Mouse (Mus musculus): Measurements from ENCODE around the gene Lgalsl. TPM values are rescaled to one million over a fixed set of nuclear protein-coding genes. Genes with fewer than 3 reads are reported as not detected.

The Lgalsl gene
- polyA plus RNA-seq, 2 experiments, result 3.4 to 7.3 TPM

DNA sequence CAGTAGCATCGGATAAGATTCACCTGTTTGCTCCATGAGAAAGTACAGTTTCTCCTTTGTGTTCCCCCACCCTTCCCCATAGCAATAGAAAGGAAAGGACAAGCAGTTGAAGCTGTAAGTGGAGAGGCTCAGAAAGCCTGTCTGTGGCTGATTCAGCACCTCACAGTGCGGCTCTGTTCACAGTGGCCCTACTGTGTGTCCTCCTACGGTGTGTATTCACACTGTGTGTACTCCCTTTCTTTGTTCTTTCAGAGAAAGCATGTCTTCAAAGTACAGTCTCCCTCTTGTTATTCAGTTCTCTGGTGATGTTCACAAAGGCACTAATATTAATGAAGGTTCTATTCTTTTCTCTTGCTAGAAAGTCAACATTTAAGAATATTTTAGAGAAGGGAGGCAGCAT lies 38.2 kb downstream of the Lgalsl start:
- H3K9me3 ChIP-seq (ENCODE audit: control insufficient read depth, low read length), result no peaks in the 10 kb centered on the region
- ATAC-seq (ENCODE audit: insufficient read depth), result no peak

DNA sequence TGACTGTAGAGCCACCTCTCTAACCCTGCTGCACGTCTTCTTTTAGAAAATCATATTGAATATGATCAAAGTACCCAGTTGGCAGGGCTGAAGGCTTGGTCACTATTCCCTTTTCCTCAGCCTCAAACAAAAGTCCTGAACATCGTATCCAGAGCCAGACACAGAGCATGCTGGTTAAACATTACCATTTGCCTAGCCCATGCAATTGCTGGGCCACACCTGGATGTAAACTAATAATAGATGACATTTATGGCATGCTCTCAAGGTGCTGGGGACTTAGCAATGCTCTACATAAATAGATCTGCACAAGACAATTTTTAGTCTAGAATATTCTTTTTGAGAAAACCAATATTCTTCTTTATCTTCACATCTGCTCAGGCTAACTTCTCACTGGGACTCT lies 39.5 kb downstream of the Lgalsl start:
- H3K27ac ChIP-seq, result no peak overlapping the region
- H3K27me3 ChIP-seq (ENCODE audit: control insufficient read depth, insufficient read depth, low read length), result no peaks in the 10 kb centered on the region; the same call in 1 of the 2 replicates
- no peaks in the 10 kb centered on the region for H3K36me3 ChIP-seq (replicated peaks; ENCODE audit: control insufficient read depth, insufficient read depth, low read depth)
- 60% methylated on average over 2 of the region's 2 CpGs for WGBS (ENCODE audit: insufficient replicate concordance)
- no peaks in the 10 kb centered on the region for H3K4me1 ChIP-seq (replicated peaks; ENCODE audit: control insufficient read depth in 2 of 2, insufficient read depth in 2 of 2, low read length in 1 of 2)
- DNase-seq (ENCODE audit: low read depth in 3 of 3, low spot score in 3 of 3) (no peak), ATAC-seq (ENCODE audit: insufficient read depth) (no peak)
- no peaks in the 10 kb centered on the region for H3K9me3 ChIP-seq (ENCODE audit: control insufficient read depth, low read length)
- H3K9ac ChIP-seq (replicated peaks), result no peak overlapping the region
- H3K4me2 ChIP-seq (ENCODE audit: low read depth), result no peak overlapping the region
- no peak overlapping the region for H3K4me3 ChIP-seq (ENCODE audit: insufficient read depth in 1 of 2, low read depth in 2 of 2, low read length in 2 of 2)
- no peak for TF ChIP-seq CTCF (IDR thresholded peaks at IDR 0.05; ENCODE audit: low read depth)
- TF ChIP-seq EP300 (IDR thresholded peaks at IDR 0.05; ENCODE audit: low read depth), result no peak

More for the DNA sequence above, 38.2 kb downstream of the Lgalsl start:
- 72% methylated on average over 3 of the region's 3 CpGs for WGBS (ENCODE audit: insufficient replicate concordance)
- Histone ChIP-seq H3K4me2 (ENCODE audit: low read depth) (no peak overlapping the region), H3K36me3 (replicated peaks; ENCODE audit: control insufficient read depth, insufficient read depth, low read depth) (no peaks in the 10 kb centered on the region), H3K27me3 (ENCODE audit: control insufficient read depth, insufficient read depth, low read length) (no peaks in the 10 kb centered on the region; the same call in 1 of the 2 replicates), H3K9ac (replicated peaks) (no peak overlapping the region), H3K4me3 (ENCODE audit: insufficient read depth in 1 of 2, low read depth in 2 of 2, low read length in 2 of 2) (no peak overlapping the region), H3K27ac (no peak overlapping the region), H3K4me1 (replicated peaks; ENCODE audit: control insufficient read depth in 2 of 2, insufficient read depth in 2 of 2, low read length in 1 of 2) (no peaks in the 10 kb centered on the region)
- no peak for DNase-seq (ENCODE audit: low read depth in 3 of 3, low spot score in 3 of 3)
- no peak for TF ChIP-seq EP300 (IDR thresholded peaks at IDR 0.05; ENCODE audit: low read depth)
- TF ChIP-seq CTCF (IDR thresholded peaks at IDR 0.05; ENCODE audit: low read depth), result no peak

DNA sequence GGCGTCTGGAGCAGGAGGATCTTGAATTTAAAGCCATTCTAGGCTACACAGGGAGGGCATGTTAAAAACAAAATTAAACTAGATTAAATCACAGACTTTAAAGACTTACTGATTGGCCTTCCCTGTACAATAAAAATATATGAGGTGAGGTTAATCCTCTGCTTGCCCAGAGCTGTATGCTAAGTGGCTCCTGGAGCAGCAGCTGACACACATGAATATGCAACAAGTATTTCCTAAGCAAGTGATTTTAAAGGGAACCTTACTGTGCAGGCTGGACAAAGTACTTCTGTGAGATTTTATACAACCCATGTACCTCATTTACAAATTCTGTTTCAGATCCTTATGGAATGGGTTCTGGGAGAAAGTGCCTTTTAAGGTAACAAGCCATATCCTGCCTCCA lies 41.8 kb downstream of the Lgalsl start:
- Histone ChIP-seq H3K36me3 (replicated peaks; ENCODE audit: control insufficient read depth, insufficient read depth, low read depth) (no peaks in the 10 kb centered on the region), H3K27ac (no peak overlapping the region), H3K4me3 (ENCODE audit: insufficient read depth in 1 of 2, low read depth in 2 of 2, low read length in 2 of 2) (no peak overlapping the region), H3K9ac (replicated peaks) (no peak overlapping the region), H3K4me1 (replicated peaks; ENCODE audit: control insufficient read depth in 2 of 2, insufficient read depth in 2 of 2, low read length in 1 of 2) (no peaks in the 10 kb centered on the region), H3K9me3 (ENCODE audit: control insufficient read depth, low read length) (no peaks in the 10 kb centered on the region), H3K27me3 (ENCODE audit: control insufficient read depth, insufficient read depth, low read length) (no peaks in the 10 kb centered on the region), H3K4me2 (ENCODE audit: low read depth) (no peak overlapping the region)
- ATAC-seq (ENCODE audit: insufficient read depth), result no peak
- DNase-seq (ENCODE audit: low read depth in 3 of 3, low spot score in 3 of 3), result no peak
- no peak for TF ChIP-seq EP300 (IDR thresholded peaks at IDR 0.05; ENCODE audit: low read depth)
- no peak for TF ChIP-seq CTCF (IDR thresholded peaks at IDR 0.05; ENCODE audit: low read depth)
- 31% methylated on average over 1 of the region's 1 CpGs for WGBS (ENCODE audit: insufficient replicate concordance)

DNA sequence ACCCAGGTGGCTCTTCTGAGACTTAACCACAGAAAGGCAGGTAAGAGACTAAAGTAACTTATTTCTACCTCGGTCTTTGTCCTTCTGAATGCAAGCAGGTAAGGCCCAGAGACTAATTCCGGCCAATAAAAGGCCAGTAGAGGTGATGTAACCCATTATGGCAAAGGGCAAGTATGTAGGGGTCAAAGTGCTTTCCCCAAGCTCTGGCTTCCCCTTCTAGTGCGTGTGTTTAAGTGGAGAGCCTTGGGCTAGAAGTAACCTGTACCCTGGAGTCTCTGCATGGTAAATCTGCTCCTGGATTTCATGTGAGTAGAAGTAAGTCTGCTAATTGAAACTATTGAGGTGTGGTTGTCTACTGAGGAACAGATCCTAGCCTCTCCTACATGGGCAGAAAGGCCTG lies 42.8 kb downstream of the Lgalsl start:
- H3K4me2 ChIP-seq (ENCODE audit: low read depth), result no peak overlapping the region
- H3K4me3 ChIP-seq (ENCODE audit: insufficient read depth in 1 of 2, low read depth in 2 of 2, low read length in 2 of 2), result no peak overlapping the region
- H3K4me1 ChIP-seq (replicated peaks; ENCODE audit: control insufficient read depth in 2 of 2, insufficient read depth in 2 of 2, low read length in 1 of 2), result no peaks in the 10 kb centered on the region
- no peak overlapping the region for H3K27ac ChIP-seq
- H3K27me3 ChIP-seq (ENCODE audit: control insufficient read depth, insufficient read depth, low read length), result no peaks in the 10 kb centered on the region
- TF ChIP-seq CTCF (IDR thresholded peaks at IDR 0.05; ENCODE audit: low read depth), result no peak
- no peak for TF ChIP-seq EP300 (IDR thresholded peaks at IDR 0.05; ENCODE audit: low read depth)
- DNase-seq (ENCODE audit: low read depth in 3 of 3, low spot score in 3 of 3) (no peak), ATAC-seq (ENCODE audit: insufficient read depth) (no peak)
- no peak overlapping the region for H3K9ac ChIP-seq (replicated peaks)
- 52% methylated on average over 3 of the region's 3 CpGs for WGBS (ENCODE audit: insufficient replicate concordance)
- no peaks in the 10 kb centered on the region for H3K9me3 ChIP-seq (ENCODE audit: control insufficient read depth, low read length)
- no peaks in the 10 kb centered on the region for H3K36me3 ChIP-seq (replicated peaks; ENCODE audit: control insufficient read depth, insufficient read depth, low read depth)

DNA sequence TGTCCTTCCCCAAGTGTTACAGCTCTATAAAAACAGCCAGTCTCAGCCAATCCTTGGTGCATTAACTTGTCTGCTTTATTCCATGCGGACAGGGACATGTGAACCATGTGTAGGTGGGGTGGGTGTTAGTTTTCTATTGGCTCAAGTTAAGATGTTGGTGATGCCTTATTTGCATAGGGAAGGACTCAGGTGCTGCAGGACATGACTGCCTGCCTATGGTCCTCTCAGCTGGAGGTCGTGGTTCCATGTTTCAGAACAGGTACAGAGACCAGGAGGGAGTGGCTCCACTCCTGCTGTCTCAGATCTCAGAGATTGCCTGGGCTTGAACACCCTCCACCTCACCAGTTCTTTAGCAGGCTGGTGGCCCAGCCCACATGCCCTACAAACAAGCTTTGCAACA lies 44.7 kb downstream of the Lgalsl start:
- DNase-seq (ENCODE audit: low read depth in 3 of 3, low spot score in 3 of 3), result no peak
- Histone ChIP-seq H3K9ac (replicated peaks) (no peak overlapping the region), H3K4me3 (ENCODE audit: insufficient read depth in 1 of 2, low read depth in 2 of 2, low read length in 2 of 2) (no peak overlapping the region), H3K4me1 (replicated peaks; ENCODE audit: control insufficient read depth in 2 of 2, insufficient read depth in 2 of 2, low read length in 1 of 2) (no peaks in the 10 kb centered on the region), H3K36me3 (replicated peaks; ENCODE audit: control insufficient read depth, insufficient read depth, low read depth) (no peaks in the 10 kb centered on the region), H3K4me2 (ENCODE audit: low read depth) (no peak overlapping the region), H3K27ac (no peak overlapping the region), H3K27me3 (ENCODE audit: control insufficient read depth, insufficient read depth, low read length) (no peaks in the 10 kb centered on the region), H3K9me3 (ENCODE audit: control insufficient read depth, low read length) (no peaks in the 10 kb centered on the region)
- no peak for TF ChIP-seq EP300 (IDR thresholded peaks at IDR 0.05; ENCODE audit: low read depth)
- no peak for TF ChIP-seq CTCF (IDR thresholded peaks at IDR 0.05; ENCODE audit: low read depth)
- WGBS (ENCODE audit: insufficient replicate concordance), result 45% methylated on average over 2 of the region's 2 CpGs
- no peak for ATAC-seq (ENCODE audit: insufficient read depth)
